Mouse (Mus musculus) forebrain, embryonic 10.5 days (tissue): ENCODE measurements around the gene Cct7. TPM values are rescaled to one million over a fixed set of nuclear protein-coding genes. Genes with fewer than 3 reads are reported as not detected.
A peak's percentile ranks its signal among the peaks of the same experiment; 100 is the strongest.

Source experiments
- DNase-seq: peaks from one replicate; pipeline ENCODE4 v3.0.0-alpha.2; 2017; ENCODE audit warnings: low spot score; ENCODE audit errors: extremely low spot score
- H3K27ac ChIP-seq: fragments of 300-500 bp; sonication (generic); 2 replicates; pipeline ENCODE4 v1.5.1; 2016; ENCODE audit warnings: mild to moderate bottlenecking
- H3K27me3 ChIP-seq: fragments of 300-500 bp; sonication (generic); 2 replicates; pipeline ENCODE4 v1.6.1; 2016; ENCODE audit warnings: mild to moderate bottlenecking; ENCODE audit not compliant: poor library complexity, severe bottlenecking
- H3K36me3 ChIP-seq: fragments of 300-500 bp; sonication (generic); replicated peaks from 2 replicates; pipeline ENCODE4 v1.6.1; 2016; ENCODE audit warnings: mild to moderate bottlenecking, moderate library complexity
- H3K4me1 ChIP-seq: fragments of 300-500 bp; sonication (generic); 2 replicates; pipeline ENCODE4 v1.6.1; 2016
- H3K4me3 ChIP-seq: fragments of 300-500 bp; sonication (generic); 2 replicates; pipeline ENCODE4 v1.5.1; 2016; ENCODE audit warnings: mild to moderate bottlenecking, moderate library complexity
- H3K9me3 ChIP-seq: fragments of 300-500 bp; sonication (generic); 2 replicates; pipeline ENCODE4 v1.6.1; 2016; ENCODE audit warnings: mild to moderate bottlenecking, moderate library complexity
- WGBS: fragments of 180-500 bp; shearing (Covaris S2); methylation state at CpG from one replicate; pipeline ENCODE4 v1.1.7; 2016; 5-methylcytosine and 5-hydroxymethylcytosine counted together
- polyA plus RNA-seq: library from polyadenylated mRNA; unstranded; fragments of >200 nt; fragmentation: Nextera tagmentation; extraction: Ambion mirVana; gene quantifications from 2 replicates; pipeline ENCODE4 v1.2.1, GENCODE M21; 2016

Gene Cct7
- polyA plus RNA-seq, 1 experiment from 2014 or later, result 774 TPM

GRCm38 (mm10) chr6:85512577-85513530, 61.5 kb downstream of the Cct7 start:
- no peaks in the 10 kb centered on the region for H3K9me3 ChIP-seq
- peaks cover 30% of the 10 kb centered on the region for H3K4me1 ChIP-seq
- peaks cover 96% of the 10 kb centered on the region for H3K27me3 ChIP-seq
- peak overlapping the region; percentile 57 for H3K4me3 ChIP-seq
- H3K27ac ChIP-seq, result no peak overlapping the region
- H3K36me3 ChIP-seq, result no peaks in the 10 kb centered on the region
- peak; percentile 27 for DNase-seq
- under 1% methylated on average over 90 of the region's 90 CpGs for WGBS

GRCm38 (mm10) chr6:85513531-85513910, 62.2 kb downstream of the Cct7 start, which contains the start of gene Egr4:
Gene Egr4 (minus strand): TSS chr6:85513589.
- no peaks in the 10 kb centered on the region for H3K9me3 ChIP-seq
- under 1% methylated on average over 38 of the region's 38 CpGs for WGBS
- no peaks in the 10 kb centered on the region for H3K36me3 ChIP-seq
- DNase-seq, result peak; percentile 58
- peak within 1 kb of the TSS; percentile 57 for H3K4me3 ChIP-seq
- peaks cover 37% of the 10 kb centered on the region for H3K4me1 ChIP-seq
- peaks cover 89% of the 10 kb centered on the region for H3K27me3 ChIP-seq
- H3K27ac ChIP-seq, result no peak within 1 kb of the TSS

- no peak overlapping the region for H3K4me3 ChIP-seq
- H3K4me1 ChIP-seq, result peaks cover 37% of the 10 kb centered on the region
- H3K27ac ChIP-seq, result no peak overlapping the region
- 77% methylated on average over 4 of the region's 4 CpGs for WGBS
- peaks cover 65% of the 10 kb centered on the region for H3K27me3 ChIP-seq
- DNase-seq, result no peak
- H3K9me3 ChIP-seq, result no peaks in the 10 kb centered on the region
- no peaks in the 10 kb centered on the region for H3K36me3 ChIP-seq
Measured at GRCm38 (mm10) chr6:85515941-85516340, 64.6 kb downstream of the Cct7 start.

Other genes with a start within 250 kb of the Cct7 start
- gene Sfxn5, start 118.1 kb upstream of the Cct7 start, polyA plus RNA-seq, result 11.7 and 14.3 TPM in 2 replicates
- gene Rab11fip5, start 76.9 kb upstream of the Cct7 start, polyA plus RNA-seq, result 2.5 and 3.1 TPM in 2 replicates
- gene Noto, start 27.6 kb upstream of the Cct7 start, polyA plus RNA-seq, result not detected in 2 replicates
- 84.4 and 85.8 TPM in 2 replicates for gene Smyd5, start 19.5 kb upstream of the Cct7 start, polyA plus RNA-seq
- gene Pradc1, start 456 bp downstream of the Cct7 start, polyA plus RNA-seq, result 35.3 and 37.2 TPM in 2 replicates
- 0.48 and 0.64 TPM in 2 replicates for gene Fbxo41, start 51.5 kb downstream of the Cct7 start, polyA plus RNA-seq
- not detected in 2 replicates for gene Egr4, start 62.1 kb downstream of the Cct7 start, polyA plus RNA-seq
- 12.1 and 13.5 TPM in 2 replicates for gene Alms1, start 136.0 kb downstream of the Cct7 start, polyA plus RNA-seq